Mouse (Mus musculus): ENCODE data around the gene Npas3.

Gene Npas3

GRCm38 (mm10) chr12:53409711-53410110 lies 161.2 kb downstream of the Npas3 start:
- DNase-seq (ENCODE audit: low read depth, low spot score): no peak

GRCm38 (mm10) chr12:53410647-53411046 lies 162.2 kb downstream of the Npas3 start:
- DNase-seq (ENCODE audit: low read depth, low spot score): no peak

- DNase-seq (ENCODE audit: low read depth, low spot score): no peak
Observed at GRCm38 (mm10) chr12:53416096-53416495, 167.6 kb downstream of the Npas3 start.

- DNase-seq (ENCODE audit: low read depth, low spot score): no peak
Observed at GRCm38 (mm10) chr12:53421701-53422100, 173.2 kb downstream of the Npas3 start.

- DNase-seq (ENCODE audit: low read depth, low spot score): no peak
Observed at GRCm38 (mm10) chr12:53423631-53424030, 175.2 kb downstream of the Npas3 start.

GRCm38 (mm10) chr12:53426006-53426405 lies 177.5 kb downstream of the Npas3 start:
- DNase-seq (ENCODE audit: low read depth, low spot score): no peak

- no peak for DNase-seq (ENCODE audit: low read depth, low spot score)
Observed at GRCm38 (mm10) chr12:53427153-53427552, 178.7 kb downstream of the Npas3 start.

- DNase-seq (ENCODE audit: low read depth, low spot score): no peak
Observed at GRCm38 (mm10) chr12:53442029-53442428, 193.6 kb downstream of the Npas3 start.

GRCm38 (mm10) chr12:53447469-53447868 lies 199.0 kb downstream of the Npas3 start:
- DNase-seq (ENCODE audit: low read depth, low spot score): no peak

- DNase-seq (ENCODE audit: low read depth, low spot score): no peak
Observed at GRCm38 (mm10) chr12:53448040-53448439, 199.6 kb downstream of the Npas3 start.

GRCm38 (mm10) chr12:53467549-53467948 lies 219.1 kb downstream of the Npas3 start:
- no peak for DNase-seq (ENCODE audit: low read depth, low spot score)

- DNase-seq (ENCODE audit: low read depth, low spot score): no peak
Observed at GRCm38 (mm10) chr12:53474486-53474885, 226.0 kb downstream of the Npas3 start.

GRCm38 (mm10) chr12:53484924-53485323 lies 236.4 kb downstream of the Npas3 start:
- no peak for DNase-seq (ENCODE audit: low read depth, low spot score)

- no peak for DNase-seq (ENCODE audit: low read depth, low spot score)
Observed at GRCm38 (mm10) chr12:53496386-53496785, 247.9 kb downstream of the Npas3 start.

GRCm38 (mm10) chr12:53514885-53515284 lies 266.4 kb downstream of the Npas3 start:
- no peak for DNase-seq (ENCODE audit: low read depth, low spot score)

GRCm38 (mm10) chr12:53519556-53519955 lies 271.1 kb downstream of the Npas3 start:
- DNase-seq (ENCODE audit: low read depth, low spot score): no peak

- DNase-seq (ENCODE audit: low read depth, low spot score): no peak
Observed at GRCm38 (mm10) chr12:53522631-53523030, 274.2 kb downstream of the Npas3 start.

- no peak for DNase-seq (ENCODE audit: low read depth, low spot score)
Observed at GRCm38 (mm10) chr12:53527046-53527445, 278.6 kb downstream of the Npas3 start.

GRCm38 (mm10) chr12:53529345-53529744 lies 280.9 kb downstream of the Npas3 start:
- no peak for DNase-seq (ENCODE audit: low read depth, low spot score)

GRCm38 (mm10) chr12:53536816-53537215 lies 288.3 kb downstream of the Npas3 start:
- no peak for DNase-seq (ENCODE audit: low read depth, low spot score)

GRCm38 (mm10) chr12:53556359-53556758 lies 307.9 kb downstream of the Npas3 start:
- DNase-seq (ENCODE audit: low read depth, low spot score): no peak

GRCm38 (mm10) chr12:53558259-53558658 lies 309.8 kb downstream of the Npas3 start:
- no peak for DNase-seq (ENCODE audit: low read depth, low spot score)

GRCm38 (mm10) chr12:53566712-53567387 lies 318.4 kb downstream of the Npas3 start:
- DNase-seq (ENCODE audit: low read depth, low spot score): no peak

- no peak for DNase-seq (ENCODE audit: low read depth, low spot score)
Observed at GRCm38 (mm10) chr12:53581181-53581580, 332.7 kb downstream of the Npas3 start.

Data from CD4-positive helper T cell, adult 2 months (primary cell).